Mouse (Mus musculus) liver, adult 2 months (tissue): ENCODE results near the gene Pde6c.

ENCODE experiments used
- CTCF ChIP-seq: fragments of 200-500 bp; IDR thresholded peaks from 2 replicates; pipeline ENCODE4 v1.5.1; 2011; ENCODE audit warnings: low read depth, low read length, control low read depth
- POLR2A ChIP-seq: fragments of 200-500 bp; IDR thresholded peaks from 2 replicates; pipeline ENCODE4 v1.6.1; 2011; ENCODE audit warnings: low read length, control low read depth; ENCODE audit not compliant: insufficient read depth; ENCODE audit errors: extremely low read depth

- TF ChIP-seq CTCF (no peak), POLR2A (no peak)
Observed at GRCm38 (mm10) chr19:38111056-38111455, 21.5 kb upstream of the Pde6c start.
